Mouse (Mus musculus): ENCODE results near the gene Swap70. TPM values are rescaled to one million over a fixed set of nuclear protein-coding genes. Genes with fewer than 3 reads are reported as not detected.

The Swap70 gene
- total and polyA plus RNA-seq, 2 experiments from 2014 or later, result 8.5 to 9.1 TPM

DNA sequence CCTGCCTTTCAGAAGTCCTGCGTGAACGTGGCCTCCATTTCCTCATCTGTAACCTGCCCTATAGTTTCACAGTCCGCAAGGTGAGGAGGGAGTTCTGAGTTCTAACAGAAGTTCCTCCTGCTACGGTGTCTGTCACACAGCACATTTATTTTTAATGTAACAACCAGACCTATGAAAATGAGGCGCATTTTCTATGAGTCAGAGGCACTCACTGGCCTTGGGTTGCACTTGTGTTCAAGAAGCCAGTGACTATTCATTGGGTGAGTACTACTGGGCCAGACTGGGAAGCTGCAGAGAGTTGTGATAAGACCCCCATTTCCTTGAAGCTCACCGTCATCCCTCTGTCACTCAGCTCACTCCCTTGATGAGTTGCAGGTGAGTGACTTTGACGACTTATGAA, 24.3 kb upstream of the Swap70 start:
- Histone ChIP-seq H3K4me1 (ENCODE audit: insufficient read depth, low read length) (no peaks in the 10 kb centered on the region), H3K4me2 (ENCODE audit: low read depth, low read length) (no peak overlapping the region), H3K27me3 (ENCODE audit: insufficient read depth, low read length) (no peaks in the 10 kb centered on the region), H3K36me3 (ENCODE audit: insufficient read depth, low read length) (no peaks in the 10 kb centered on the region), H3K9ac (replicated peaks; ENCODE audit: low read length) (no peak overlapping the region), H3K27ac (no peak overlapping the region), H3K4me3 (ENCODE audit: low read length) (no peak overlapping the region), H3K9me3 (ENCODE audit: low read length) (no peaks in the 10 kb centered on the region)
- no peak for ATAC-seq
- no peak for DNase-seq (ENCODE audit: low spot score)
- TF ChIP-seq CTCF (IDR thresholded peaks at IDR 0.05; ENCODE audit: low read depth), result no peak
- 92% methylated on average over 7 of the region's 7 CpGs for WGBS

DNA sequence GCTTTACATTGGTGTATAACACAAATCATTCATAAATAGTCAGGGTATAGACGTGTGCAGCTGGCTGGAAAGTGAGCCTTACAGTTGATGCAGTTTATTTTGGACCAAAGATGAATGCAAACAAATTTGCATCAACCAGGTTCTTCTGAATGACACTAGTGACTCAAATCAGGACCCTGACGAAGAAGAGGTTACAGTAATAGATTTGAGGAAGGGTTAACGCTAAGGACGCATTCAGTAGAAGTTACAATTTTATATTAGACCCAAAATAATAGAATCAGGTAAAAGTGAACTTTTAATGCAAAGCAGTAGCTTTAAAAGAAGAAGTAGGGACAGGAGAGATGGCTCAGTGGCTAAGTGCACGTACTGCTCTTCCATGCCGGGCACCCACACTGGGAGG, 19.6 kb upstream of the Swap70 start:
- ATAC-seq, result no peak

DNA sequence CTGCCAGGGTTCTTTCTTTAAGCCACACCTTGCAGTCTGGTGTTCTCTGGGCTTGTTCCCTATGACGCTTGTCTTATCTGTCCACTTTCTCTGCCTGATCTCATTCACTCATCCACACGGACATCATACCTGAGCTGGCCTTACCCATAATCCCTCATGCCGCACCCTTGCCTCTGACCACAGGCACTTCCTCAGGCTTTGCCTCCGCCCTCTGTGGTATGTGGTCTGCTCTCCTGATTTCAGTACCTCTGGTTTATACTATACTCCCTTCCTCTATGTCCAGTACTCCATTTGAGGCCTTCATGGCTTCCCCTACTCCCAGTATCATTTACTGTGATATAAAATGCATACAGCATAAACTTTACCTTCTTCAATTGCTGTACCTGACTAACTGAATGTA, 17.3 kb upstream of the Swap70 start:
- Histone ChIP-seq H3K36me3 (ENCODE audit: insufficient read depth, low read length) (no peaks in the 10 kb centered on the region), H3K27ac (no peak overlapping the region), H3K4me2 (ENCODE audit: low read depth, low read length) (no peak overlapping the region), H3K9ac (replicated peaks; ENCODE audit: low read length) (no peak overlapping the region), H3K4me1 (ENCODE audit: insufficient read depth, low read length) (no peaks in the 10 kb centered on the region), H3K9me3 (ENCODE audit: low read length) (0 out of 2 replicates have a peak, but pooled peaks cover 7% of the 10 kb centered on the region), H3K27me3 (ENCODE audit: insufficient read depth, low read length) (no peaks in the 10 kb centered on the region), H3K4me3 (ENCODE audit: low read length) (no peak overlapping the region)
- ATAC-seq (no peak), DNase-seq (ENCODE audit: low spot score) (no peak)
- no peak for TF ChIP-seq CTCF (IDR thresholded peaks at IDR 0.05; ENCODE audit: low read depth)
- WGBS, result 90% methylated on average over 4 of the region's 4 CpGs

More for the DNA sequence above, 19.6 kb upstream of the Swap70 start:
- 94% methylated on average over 6 of the region's 6 CpGs for WGBS
- H3K4me3 ChIP-seq (ENCODE audit: low read length), result no peak overlapping the region
- no peak for DNase-seq (ENCODE audit: low spot score)
- H3K27me3 ChIP-seq (ENCODE audit: insufficient read depth, low read length), result no peaks in the 10 kb centered on the region
- H3K4me1 ChIP-seq (ENCODE audit: insufficient read depth, low read length), result no peaks in the 10 kb centered on the region
- no peaks in the 10 kb centered on the region for H3K36me3 ChIP-seq (ENCODE audit: insufficient read depth, low read length)
- no peak overlapping the region for H3K4me2 ChIP-seq (ENCODE audit: low read depth, low read length)
- TF ChIP-seq CTCF (IDR thresholded peaks at IDR 0.05; ENCODE audit: low read depth), result no peak
- H3K9me3 ChIP-seq (ENCODE audit: low read length), result 0 out of 2 replicates have a peak, but pooled peaks cover 3% of the 10 kb centered on the region
- no peak overlapping the region for H3K27ac ChIP-seq
- H3K9ac ChIP-seq (replicated peaks; ENCODE audit: low read length), result no peak overlapping the region

- Histone ChIP-seq H3K4me3 (ENCODE audit: low read length) (no peak overlapping the region), H3K9me3 (ENCODE audit: low read length) (0 out of 2 replicates have a peak, but pooled peaks cover 7% of the 10 kb centered on the region), H3K4me1 (ENCODE audit: insufficient read depth, low read length) (no peaks in the 10 kb centered on the region), H3K27ac (no peak overlapping the region), H3K9ac (replicated peaks; ENCODE audit: low read length) (no peak overlapping the region), H3K27me3 (ENCODE audit: insufficient read depth, low read length) (no peaks in the 10 kb centered on the region), H3K4me2 (ENCODE audit: low read depth, low read length) (no peak overlapping the region), H3K36me3 (ENCODE audit: insufficient read depth, low read length) (no peaks in the 10 kb centered on the region)
- ATAC-seq, result no peak
- TF ChIP-seq CTCF (IDR thresholded peaks at IDR 0.05; ENCODE audit: low read depth), result no peak
- 90% methylated on average over 6 of the region's 6 CpGs for WGBS
- DNase-seq (ENCODE audit: low spot score), result no peak
Measured at GRCm38 (mm10) chr7:110208341-110208740, 13.2 kb upstream of the Swap70 start.

- H3K27me3 ChIP-seq (ENCODE audit: insufficient read depth, low read length), result no peaks in the 10 kb centered on the region
- H3K4me2 ChIP-seq (ENCODE audit: low read depth, low read length), result no peak overlapping the region
- no peak overlapping the region for H3K27ac ChIP-seq
- WGBS, result 90% methylated on average over 6 of the region's 6 CpGs
- no peaks in the 10 kb centered on the region for H3K36me3 ChIP-seq (ENCODE audit: insufficient read depth, low read length)
- TF ChIP-seq CTCF (IDR thresholded peaks at IDR 0.05; ENCODE audit: low read depth), result no peak
- H3K9ac ChIP-seq (replicated peaks; ENCODE audit: low read length), result no peak overlapping the region
- 0 out of 2 replicates have a peak, but pooled peaks cover 7% of the 10 kb centered on the region for H3K9me3 ChIP-seq (ENCODE audit: low read length)
- no peaks in the 10 kb centered on the region for H3K4me1 ChIP-seq (ENCODE audit: insufficient read depth, low read length)
- DNase-seq (ENCODE audit: low spot score), result no peak
- no peak for ATAC-seq
- no peak overlapping the region for H3K4me3 ChIP-seq (ENCODE audit: low read length)
Measured at GRCm38 (mm10) chr7:110209422-110209821, 12.1 kb upstream of the Swap70 start.

GRCm38 (mm10) chr7:110211025-110211424, 10.5 kb upstream of the Swap70 start:
- no peak overlapping the region for H3K4me3 ChIP-seq (ENCODE audit: low read length)
- WGBS, result 84% methylated on average over 3 of the region's 3 CpGs
- no peak for ATAC-seq
- no peak for DNase-seq (ENCODE audit: low spot score)
- H3K36me3 ChIP-seq (ENCODE audit: insufficient read depth, low read length), result no peaks in the 10 kb centered on the region
- no peak overlapping the region for H3K27ac ChIP-seq
- no peaks in the 10 kb centered on the region for H3K4me1 ChIP-seq (ENCODE audit: insufficient read depth, low read length)
- no peak overlapping the region for H3K9ac ChIP-seq (replicated peaks; ENCODE audit: low read length)
- H3K27me3 ChIP-seq (ENCODE audit: insufficient read depth, low read length), result no peaks in the 10 kb centered on the region
- 0 out of 2 replicates have a peak, but pooled peaks cover 7% of the 10 kb centered on the region for H3K9me3 ChIP-seq (ENCODE audit: low read length)
- TF ChIP-seq CTCF (IDR thresholded peaks at IDR 0.05; ENCODE audit: low read depth), result no peak
- H3K4me2 ChIP-seq (ENCODE audit: low read depth, low read length), result no peak overlapping the region

DNA sequence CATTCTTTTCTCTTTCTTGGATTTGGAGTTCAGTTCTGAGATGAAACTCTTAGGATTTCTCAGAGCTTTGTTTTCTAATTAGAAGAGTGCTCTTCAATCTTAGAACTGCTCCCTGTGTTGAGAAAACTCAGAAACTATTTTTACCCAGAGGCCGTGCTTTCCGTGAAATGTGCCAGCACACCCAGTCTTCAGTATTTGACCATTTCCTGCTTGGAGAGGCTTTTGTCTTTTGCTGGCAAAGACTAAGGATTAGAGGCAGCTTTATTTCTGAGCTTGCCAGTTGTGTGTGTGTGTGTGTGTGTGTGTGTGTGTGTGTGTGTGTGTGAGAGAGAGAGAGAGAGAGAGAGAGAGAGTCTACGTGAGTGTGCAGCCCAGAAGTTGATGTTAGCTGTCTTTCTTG, 6.6 kb upstream of the Swap70 start:
- Histone ChIP-seq H3K4me3 (ENCODE audit: low read length) (no peak overlapping the region), H3K9me3 (ENCODE audit: low read length) (no peaks in the 10 kb centered on the region), H3K4me2 (ENCODE audit: low read depth, low read length) (no peak overlapping the region), H3K9ac (replicated peaks; ENCODE audit: low read length) (no peak overlapping the region), H3K27ac (no peak overlapping the region), H3K36me3 (ENCODE audit: insufficient read depth, low read length) (no peaks in the 10 kb centered on the region), H3K27me3 (ENCODE audit: insufficient read depth, low read length) (no peaks in the 10 kb centered on the region), H3K4me1 (ENCODE audit: insufficient read depth, low read length) (no peaks in the 10 kb centered on the region)
- 62% methylated on average over 3 of the region's 3 CpGs for WGBS
- ATAC-seq (no peak), DNase-seq (ENCODE audit: low spot score) (no peak)
- no peak for TF ChIP-seq CTCF (IDR thresholded peaks at IDR 0.05; ENCODE audit: low read depth)

All from hindbrain, postnatal 0 days (tissue).